Mouse (Mus musculus) liver, postnatal 0 days (tissue): ENCODE measurements around the gene 1700025G04Rik. TPM values are rescaled to one million over a fixed set of nuclear protein-coding genes. Genes with fewer than 3 reads are reported as not detected.

Source experiments
- ATAC-seq: fragments of 200-750 bp; cut with Nextera tagmentation; 2 replicates; pipeline ENCODE4 v1.8.0; 2017; ENCODE audit warnings: mild to moderate bottlenecking, moderate library complexity
- DNase-seq: peaks from one replicate; pipeline ENCODE4 v3.0.0-alpha.2; 2016
- H3K27ac ChIP-seq: fragments of 300-500 bp; sonication (generic); 2 replicates; pipeline ENCODE4 v1.5.1; 2014; ENCODE audit warnings: antibody characterized with exemption, moderate library complexity, mild to moderate bottlenecking, low read depth
- H3K27me3 ChIP-seq: fragments of 300-500 bp; sonication (generic); 2 replicates; pipeline ENCODE4 v1.6.1; 2014; ENCODE audit warnings: low read length, control low read depth, mixed read lengths; ENCODE audit not compliant: insufficient read depth
- H3K36me3 ChIP-seq: fragments of 300-500 bp; sonication (generic); replicated peaks from 2 replicates; pipeline ENCODE4 v1.6.1; 2014; ENCODE audit warnings: mild to moderate bottlenecking, control low read depth, low read length, moderate library complexity, mixed read lengths; ENCODE audit not compliant: insufficient read depth
- H3K4me1 ChIP-seq: fragments of 300-500 bp; sonication (generic); 2 replicates; pipeline ENCODE4 v1.6.1; 2014; ENCODE audit warnings: antibody characterized with exemption, mild to moderate bottlenecking, control low read depth; ENCODE audit not compliant: insufficient read depth
- H3K4me2 ChIP-seq: fragments of 300-500 bp; sonication (generic); 2 replicates; pipeline ENCODE4 v1.6.1; 2014; ENCODE audit warnings: low read depth, mild to moderate bottlenecking, low read length, moderate library complexity, mixed read lengths
- H3K4me3 ChIP-seq: fragments of 300-500 bp; sonication (generic); 2 replicates; pipeline ENCODE4 v1.5.1; 2014; ENCODE audit warnings: low read depth, low read length
- H3K9ac ChIP-seq: fragments of 300-500 bp; sonication (generic); replicated peaks from 2 replicates; pipeline ENCODE4 v1.6.1; 2014; ENCODE audit warnings: mild to moderate bottlenecking, moderate library complexity
- H3K9me3 ChIP-seq: fragments of 300-500 bp; sonication (generic); 2 replicates; pipeline ENCODE4 v1.6.1; 2016; ENCODE audit warnings: mild to moderate bottlenecking, control low read depth, low read length, mixed read lengths
- CTCF ChIP-seq: sonication (generic); IDR thresholded peaks from 2 replicates; pipeline ENCODE4 v1.5.1; 2016; ENCODE audit warnings: antibody characterized with exemption, low read depth
- EP300 ChIP-seq: IDR thresholded peaks from 2 replicates; pipeline ENCODE4 v1.6.1; 2016; ENCODE audit warnings: antibody characterized with exemption, low read depth, mild to moderate bottlenecking
- WGBS: fragments of 180-500 bp; shearing (Covaris S2); extraction: QIAGEN DNeasy Blood & Tissue Kit; methylation state at CpG from one replicate; pipeline ENCODE4 v1.1.7; 2014; ENCODE audit not compliant: insufficient replicate concordance; 5-methylcytosine and 5-hydroxymethylcytosine counted together
- polyA plus RNA-seq: library from polyadenylated mRNA; unstranded; fragments of >200 nt; fragmentation: Nextera tagmentation; extraction: Ambion mirVana; gene quantifications from 2 replicates; pipeline ENCODE4 v1.2.1, GENCODE M21; 2015

The 1700025G04Rik gene
- polyA plus RNA-seq, 1 experiment from 2014 or later: 3.0 TPM

- no peak overlapping the region for H3K4me3 ChIP-seq
- TF ChIP-seq EP300 (no peak), CTCF (no peak)
- no peaks in the 10 kb centered on the region for H3K36me3 ChIP-seq
- no peaks in the 10 kb centered on the region for H3K27me3 ChIP-seq
- no peak for ATAC-seq
- H3K27ac ChIP-seq: no peak overlapping the region
- no peak overlapping the region for H3K4me2 ChIP-seq
- WGBS: 88% methylated on average over 6 of the region's 6 CpGs
- H3K4me1 ChIP-seq: no peaks in the 10 kb centered on the region
- no peaks in the 10 kb centered on the region for H3K9me3 ChIP-seq
- no peak for DNase-seq
- no peak overlapping the region for H3K9ac ChIP-seq
Observed at GRCm38 (mm10) chr1:151864326-151864725, 225.6 kb downstream of the 1700025G04Rik start.

GRCm38 (mm10) chr1:151863797-151864147 lies 226.2 kb downstream of the 1700025G04Rik start:
- no peak for ATAC-seq
- no peak overlapping the region for H3K4me3 ChIP-seq
- H3K9ac ChIP-seq: no peak overlapping the region
- H3K4me1 ChIP-seq: no peaks in the 10 kb centered on the region
- H3K27ac ChIP-seq: no peak overlapping the region
- DNase-seq: no peak
- no peaks in the 10 kb centered on the region for H3K36me3 ChIP-seq
- H3K4me2 ChIP-seq: no peak overlapping the region
- TF ChIP-seq EP300: no peak
- no peak for TF ChIP-seq CTCF
- no peaks in the 10 kb centered on the region for H3K9me3 ChIP-seq
- H3K27me3 ChIP-seq: no peaks in the 10 kb centered on the region
- 77% methylated on average over 12 of the region's 12 CpGs for WGBS

- H3K4me3 ChIP-seq: no peak overlapping the region
- no peaks in the 10 kb centered on the region for H3K36me3 ChIP-seq
- TF ChIP-seq EP300: no peak
- no peak for TF ChIP-seq CTCF
- H3K4me1 ChIP-seq: no peaks in the 10 kb centered on the region
- ATAC-seq (no peak), DNase-seq (no peak)
- WGBS: 85% methylated on average over 17 of the region's 17 CpGs
- H3K9ac ChIP-seq: no peak overlapping the region
- no peaks in the 10 kb centered on the region for H3K9me3 ChIP-seq
- no peaks in the 10 kb centered on the region for H3K27me3 ChIP-seq
- H3K27ac ChIP-seq: no peak overlapping the region
- no peak overlapping the region for H3K4me2 ChIP-seq
Observed at GRCm38 (mm10) chr1:151863135-151863796, 226.7 kb downstream of the 1700025G04Rik start.

GRCm38 (mm10) chr1:151862109-151862508 lies 227.8 kb downstream of the 1700025G04Rik start:
- Histone ChIP-seq H3K4me1 (no peaks in the 10 kb centered on the region), H3K4me2 (no peak overlapping the region), H3K27me3 (no peaks in the 10 kb centered on the region), H3K36me3 (no peaks in the 10 kb centered on the region), H3K27ac (no peak overlapping the region), H3K9ac (no peak overlapping the region), H3K9me3 (no peaks in the 10 kb centered on the region), H3K4me3 (no peak overlapping the region)
- DNase-seq: no peak
- WGBS: 85% methylated on average over 8 of the region's 8 CpGs
- ATAC-seq: no peak
- TF ChIP-seq EP300 (no peak), CTCF (no peak)

GRCm38 (mm10) chr1:151861334-151861995 lies 228.5 kb downstream of the 1700025G04Rik start:
- no peak overlapping the region for H3K9ac ChIP-seq
- H3K4me3 ChIP-seq: no peak overlapping the region
- H3K4me1 ChIP-seq: no peaks in the 10 kb centered on the region
- WGBS: 65% methylated on average over 20 of the region's 20 CpGs
- no peaks in the 10 kb centered on the region for H3K9me3 ChIP-seq
- H3K4me2 ChIP-seq: no peak overlapping the region
- TF ChIP-seq EP300 (no peak), CTCF (no peak)
- no peak overlapping the region for H3K27ac ChIP-seq
- ATAC-seq (no peak), DNase-seq (no peak)
- H3K27me3 ChIP-seq: no peaks in the 10 kb centered on the region
- H3K36me3 ChIP-seq: no peaks in the 10 kb centered on the region

- Histone ChIP-seq H3K27me3 (no peaks in the 10 kb centered on the region), H3K9me3 (no peaks in the 10 kb centered on the region), H3K9ac (no peak overlapping the region), H3K36me3 (no peaks in the 10 kb centered on the region), H3K4me3 (no peak overlapping the region), H3K4me1 (no peaks in the 10 kb centered on the region), H3K27ac (no peak overlapping the region), H3K4me2 (no peak overlapping the region)
- WGBS: 80% methylated on average over 1 of the region's 1 CpGs
- TF ChIP-seq EP300 (no peak), CTCF (no peak)
- no peak for ATAC-seq
- no peak for DNase-seq
Observed at GRCm38 (mm10) chr1:151858474-151858873, 231.5 kb downstream of the 1700025G04Rik start.
